Mouse (Mus musculus) forebrain, postnatal 0 days (tissue): ENCODE measurements around the gene Rad9a. TPM values are rescaled to one million over a fixed set of nuclear protein-coding genes. Genes with fewer than 3 reads are reported as not detected.

Source experiments
- ATAC-seq: fragments of 200-750 bp; cut with Nextera tagmentation; 2 replicates; pipeline ENCODE4 v1.8.0; 2017; ENCODE audit warnings: mild to moderate bottlenecking, moderate library complexity
- DNase-seq: peaks from one replicate; pipeline ENCODE4 v3.0.0-alpha.2; 2015
- H3K27ac ChIP-seq: fragments of 300-500 bp; sonication (generic); 2 replicates; pipeline ENCODE4 v1.5.1; 2014; ENCODE audit warnings: low read depth, mild to moderate bottlenecking, antibody characterized with exemption, low read length, moderate library complexity, mixed read lengths
- H3K27me3 ChIP-seq: fragments of 300-500 bp; sonication (generic); 2 replicates; pipeline ENCODE4 v1.6.1; 2014; ENCODE audit warnings: mild to moderate bottlenecking, low read length, mixed read lengths; ENCODE audit not compliant: insufficient read depth
- H3K36me3 ChIP-seq: fragments of 300-500 bp; sonication (generic); 2 replicates; pipeline ENCODE4 v1.6.1; 2014; ENCODE audit warnings: mild to moderate bottlenecking, moderate library complexity; ENCODE audit not compliant: insufficient read depth
- H3K4me1 ChIP-seq: fragments of 300-500 bp; sonication (generic); 2 replicates; pipeline ENCODE4 v1.6.1; 2014; ENCODE audit warnings: antibody characterized with exemption; ENCODE audit not compliant: insufficient read depth
- H3K4me2 ChIP-seq: fragments of 300-500 bp; sonication (generic); 2 replicates; pipeline ENCODE4 v1.6.1; 2014; ENCODE audit warnings: low read depth, mild to moderate bottlenecking, moderate library complexity
- H3K4me3 ChIP-seq: fragments of 300-500 bp; sonication (generic); 2 replicates; pipeline ENCODE4 v1.5.1; 2014; ENCODE audit warnings: low read depth, low read length, mixed read lengths
- H3K9ac ChIP-seq: fragments of 300-500 bp; sonication (generic); 2 replicates; pipeline ENCODE4 v1.6.1; 2014; ENCODE audit warnings: mild to moderate bottlenecking
- H3K9me3 ChIP-seq: fragments of 300-500 bp; sonication (generic); 2 replicates; pipeline ENCODE4 v1.6.1; 2016; ENCODE audit warnings: low read length
- CTCF ChIP-seq: sonication (generic); IDR thresholded peaks from 2 replicates; pipeline ENCODE4 v1.5.1; 2016; ENCODE audit warnings: antibody characterized with exemption, control low read depth, low read depth
- WGBS: fragments of 180-500 bp; shearing (Covaris S2); extraction: QIAGEN DNeasy Blood & Tissue Kit; methylation state at CpG from one replicate; pipeline ENCODE4 v1.1.7; 2014; 5-methylcytosine and 5-hydroxymethylcytosine counted together
- polyA plus RNA-seq: library from polyadenylated mRNA; unstranded; fragments of >200 nt; fragmentation: Nextera tagmentation; extraction: Ambion mirVana; gene quantifications from 2 replicates; pipeline ENCODE4 v1.2.1, GENCODE M21; 2015
- total RNA-seq: library from RNA; depleted of rRNA; stranded (reverse); fragments of >200 nt; gene quantifications from 2 replicates; pipeline ENCODE4 v1.2.3, GENCODE M21; 2014

Gene Rad9a
- total and polyA plus RNA-seq, 2 experiments from 2014 or later: 16.4 to 16.5 TPM

- Histone ChIP-seq H3K27ac (no peak overlapping the region), H3K27me3 (no peaks in the 10 kb centered on the region), H3K4me1 (peaks cover 9% of the 10 kb centered on the region; the same call in 1 of the 2 replicates), H3K9me3 (no peaks in the 10 kb centered on the region), H3K4me3 (peak overlapping the region; percentile 62), H3K9ac (peak overlapping the region; percentile 68; the same call in 1 of the 2 replicates), H3K36me3 (no peaks in the 10 kb centered on the region), H3K4me2 (peak overlapping the region; percentile 83)
- DNase-seq (no peak), ATAC-seq (no peak)
- no peak for TF ChIP-seq CTCF
- WGBS: 84% methylated on average over 7 of the region's 7 CpGs
These were observed 31.2 kb upstream of the Rad9a start for GRCm38 (mm10) chr19:4232651-4233050.

GRCm38 (mm10) chr19:4232186-4232572 lies 30.7 kb upstream of the Rad9a start:
- Histone ChIP-seq H3K27ac (peak overlapping the region; percentile 68), H3K9ac (peak overlapping the region; percentile 68), H3K4me3 (peak overlapping the region; percentile 62), H3K27me3 (no peaks in the 10 kb centered on the region), H3K4me1 (peaks cover 9% of the 10 kb centered on the region; the same call in 1 of the 2 replicates), H3K36me3 (no peaks in the 10 kb centered on the region), H3K9me3 (no peaks in the 10 kb centered on the region), H3K4me2 (peak overlapping the region; percentile 83)
- no peak for TF ChIP-seq CTCF
- ATAC-seq: peak; percentile 44
- no peak for DNase-seq
- 6% methylated on average over 2 of the region's 2 CpGs for WGBS

GRCm38 (mm10) chr19:4231253-4232185 lies 30.1 kb upstream of the Rad9a start, which contains the start of gene Pold4:
Gene Pold4 (plus strand): TSS chr19:4231899.
- H3K36me3 ChIP-seq: no peaks in the 10 kb centered on the region
- 12% methylated on average over 26 of the region's 26 CpGs for WGBS
- ATAC-seq: peak; percentile 95
- no peaks in the 10 kb centered on the region for H3K9me3 ChIP-seq
- peak within 1 kb of the TSS; percentile 83 for H3K4me2 ChIP-seq
- DNase-seq: peak; percentile 94
- H3K27me3 ChIP-seq: no peaks in the 10 kb centered on the region
- peak within 1 kb of the TSS; percentile 62 for H3K4me3 ChIP-seq
- TF ChIP-seq CTCF: no peak
- peaks cover 9% of the 10 kb centered on the region; the same call in 1 of the 2 replicates for H3K4me1 ChIP-seq
- peak within 1 kb of the TSS; percentile 68 for H3K9ac ChIP-seq
- peak within 1 kb of the TSS; percentile 68 for H3K27ac ChIP-seq

- Histone ChIP-seq H3K36me3 (no peaks in the 10 kb centered on the region), H3K4me3 (no peak overlapping the region), H3K27me3 (no peaks in the 10 kb centered on the region), H3K27ac (no peak overlapping the region), H3K9me3 (no peaks in the 10 kb centered on the region), H3K4me1 (peaks cover 9% of the 10 kb centered on the region; the same call in 1 of the 2 replicates), H3K9ac (no peak overlapping the region), H3K4me2 (no peak overlapping the region)
- ATAC-seq (no peak), DNase-seq (no peak)
- TF ChIP-seq CTCF: no peak
- 71% methylated on average over 8 of the region's 8 CpGs for WGBS
These were observed 29.0 kb upstream of the Rad9a start for GRCm38 (mm10) chr19:4230415-4230814.

GRCm38 (mm10) chr19:4229451-4230076 lies 28.1 kb upstream of the Rad9a start:
- 40% methylated on average over 9 of the region's 9 CpGs for WGBS

GRCm38 (mm10) chr19:4228891-4229290 lies 27.4 kb upstream of the Rad9a start:
- Histone ChIP-seq H3K27ac (no peak overlapping the region), H3K9me3 (no peaks in the 10 kb centered on the region), H3K4me3 (no peak overlapping the region), H3K4me2 (no peak overlapping the region), H3K27me3 (no peaks in the 10 kb centered on the region), H3K9ac (no peak overlapping the region), H3K4me1 (peaks cover 9% of the 10 kb centered on the region; the same call in 1 of the 2 replicates), H3K36me3 (no peaks in the 10 kb centered on the region)
- TF ChIP-seq CTCF: no peak
- DNase-seq: no peak
- ATAC-seq: no peak
- 79% methylated on average over 4 of the region's 4 CpGs for WGBS

More at GRCm38 (mm10) chr19:4229451-4230076, 28.1 kb upstream of the Rad9a start:
- H3K27me3 ChIP-seq: no peaks in the 10 kb centered on the region
- H3K4me2 ChIP-seq: no peak overlapping the region
- no peak overlapping the region for H3K4me3 ChIP-seq
- ATAC-seq (no peak), DNase-seq (no peak)
- H3K36me3 ChIP-seq: no peaks in the 10 kb centered on the region
- H3K9me3 ChIP-seq: no peaks in the 10 kb centered on the region
- no peak overlapping the region for H3K27ac ChIP-seq
- no peak overlapping the region for H3K9ac ChIP-seq
- no peak for TF ChIP-seq CTCF
- H3K4me1 ChIP-seq: peaks cover 9% of the 10 kb centered on the region; the same call in 1 of the 2 replicates
